Mouse (Mus musculus) T-helper 1 cell (primary cell): ENCODE data around the gene Ppp4r4.
"Not testable (repeated sequence)": the region's sequence is repeated elsewhere in the genome, so short reads cannot be mapped to it uniquely, and the experiment has no call there.

Source experiments
- in situ Hi-C: fragments of 300-600 bp; cut with MboI, MseI; formaldehyde crosslinking; loops from one replicate; pipeline ENCODE4 v1.15.1; 2025; ENCODE audit warnings: high pct_unique_total_duplicates

Gene Ppp4r4

DNA sequence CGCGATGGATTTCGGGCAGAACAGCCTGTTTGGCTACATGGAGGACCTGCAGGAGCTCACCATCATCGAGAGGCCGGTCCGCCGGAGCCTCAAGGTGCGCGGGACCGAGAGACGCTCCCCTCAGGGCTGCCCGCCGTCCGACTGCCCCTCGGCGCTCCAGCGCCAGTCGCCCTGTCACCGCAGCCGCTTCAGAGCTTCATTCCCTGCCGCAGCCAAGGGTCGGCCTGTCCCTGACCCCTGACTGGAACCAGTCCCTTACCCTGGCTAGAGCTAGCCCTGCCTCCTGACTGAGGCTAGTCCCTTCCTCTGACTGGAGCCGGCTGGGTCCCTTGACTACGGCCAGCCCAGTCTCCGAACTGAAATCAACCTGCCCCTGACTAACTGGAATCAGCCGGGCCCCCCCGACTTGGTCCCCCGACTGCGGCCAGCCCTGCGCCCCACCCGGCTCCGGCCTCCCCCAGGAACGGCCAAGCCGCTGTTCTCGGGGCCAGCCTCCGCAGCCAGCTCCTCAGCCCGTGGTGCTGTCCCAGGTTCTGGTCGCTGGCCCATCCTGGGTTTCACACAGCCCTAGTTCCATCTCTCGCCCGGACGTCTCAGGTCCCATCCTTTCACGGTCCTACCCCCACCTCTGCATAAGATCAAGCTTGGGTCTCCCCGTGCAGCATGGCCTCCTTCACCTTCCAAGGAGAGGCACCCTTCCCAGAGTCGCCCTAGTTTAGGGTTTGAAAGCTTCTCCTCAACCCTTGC lies 739 bp downstream of the Ppp4r4 start:
- in situ Hi-C loops, result no loop called here

GRCm38 (mm10) chr12:103540429-103540828 lies 8.3 kb downstream of the Ppp4r4 start:
- in situ Hi-C loops, result no loop called here

GRCm38 (mm10) chr12:103543351-103543750 lies 11.3 kb downstream of the Ppp4r4 start:
- in situ Hi-C loops, result no loop called here

- in situ Hi-C loops, result no loop called here
Observed at GRCm38 (mm10) chr12:103544213-103544612, 12.1 kb downstream of the Ppp4r4 start.

DNA sequence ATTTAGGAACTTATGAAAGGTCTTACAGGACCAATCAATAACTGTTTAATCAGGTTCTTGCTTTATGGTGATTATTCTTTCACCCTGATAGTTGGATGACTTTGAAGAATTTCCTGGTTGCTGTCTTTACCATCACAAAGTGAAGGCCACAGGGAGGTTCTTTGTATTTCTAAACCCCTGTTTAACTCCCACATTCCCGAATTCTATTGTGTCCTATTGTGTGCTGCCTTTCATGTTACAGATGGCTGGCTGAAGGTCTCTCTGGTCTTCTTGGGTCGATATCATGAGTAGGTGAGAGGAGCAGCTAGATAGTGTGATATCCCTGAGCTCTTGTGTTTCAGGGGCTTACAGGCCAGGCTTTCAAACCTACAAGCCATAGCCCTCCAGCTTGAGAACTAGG lies 15.4 kb downstream of the Ppp4r4 start:
- in situ Hi-C loops, result no loop called here

DNA sequence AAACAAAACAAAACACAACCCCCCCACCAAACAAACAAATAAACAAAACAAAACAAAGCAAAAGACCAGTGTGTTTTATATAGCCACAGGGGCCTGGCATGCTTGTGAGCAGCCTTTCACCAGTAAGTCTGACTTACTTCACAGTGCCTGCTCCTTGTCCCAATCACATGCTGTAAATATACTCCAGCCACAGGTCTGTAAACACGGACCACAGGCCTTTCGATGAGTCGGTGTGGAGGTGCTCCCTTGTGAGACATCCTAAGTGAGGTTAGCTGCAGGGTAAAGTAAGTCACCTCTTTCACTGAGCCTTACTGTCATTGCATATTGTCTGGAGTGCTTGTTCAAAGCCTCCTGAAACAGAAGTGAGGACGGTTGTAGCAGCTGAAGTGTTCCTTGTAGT lies 16.4 kb downstream of the Ppp4r4 start:
- in situ Hi-C loops, result no loop called here

GRCm38 (mm10) chr12:103550047-103550446 lies 18.0 kb downstream of the Ppp4r4 start:
- in situ Hi-C loops, result no loop called here

DNA sequence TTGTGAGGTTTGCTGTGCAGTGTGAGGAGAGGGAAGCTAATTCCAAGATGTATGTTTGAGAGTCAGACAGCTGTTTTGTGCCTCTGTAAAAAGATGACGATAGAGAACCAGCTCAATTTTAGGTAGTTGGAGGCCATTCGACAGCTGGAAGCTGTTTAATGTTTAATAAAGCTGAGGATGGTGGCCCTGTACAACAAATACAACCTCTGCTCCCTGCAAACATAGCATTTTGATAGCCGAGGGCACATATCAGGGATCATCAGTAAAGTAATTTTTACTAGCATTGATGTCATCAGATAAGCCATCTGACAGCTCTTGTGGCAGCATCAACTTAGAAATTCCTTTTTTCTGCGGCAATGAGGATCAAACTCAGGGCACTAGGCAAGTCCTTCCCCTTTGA lies 19.3 kb downstream of the Ppp4r4 start:
- in situ Hi-C loops, result no loop called here

DNA sequence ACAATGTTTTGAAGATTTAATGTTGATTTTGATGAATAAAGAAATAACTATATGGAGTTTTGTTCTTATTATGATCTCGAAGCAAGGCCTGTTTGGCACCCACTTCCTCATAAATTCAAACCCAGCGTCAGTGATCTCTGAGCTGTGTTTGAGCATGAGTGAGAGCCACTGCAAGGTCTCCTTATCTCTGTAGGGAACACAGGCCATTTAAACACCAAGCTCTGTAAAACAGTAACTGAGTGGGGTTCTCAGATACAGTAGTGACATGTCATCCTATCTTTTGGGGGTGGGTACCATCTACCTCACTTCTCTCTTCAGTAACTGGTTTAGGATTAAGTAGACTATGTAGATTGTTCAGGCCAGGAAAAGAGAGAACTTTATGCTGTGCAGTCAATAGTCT lies 20.4 kb downstream of the Ppp4r4 start:
- in situ Hi-C loops, result no loop called here

- in situ Hi-C loops, result no loop called here
Observed at GRCm38 (mm10) chr12:103553497-103553896, 21.4 kb downstream of the Ppp4r4 start.

DNA sequence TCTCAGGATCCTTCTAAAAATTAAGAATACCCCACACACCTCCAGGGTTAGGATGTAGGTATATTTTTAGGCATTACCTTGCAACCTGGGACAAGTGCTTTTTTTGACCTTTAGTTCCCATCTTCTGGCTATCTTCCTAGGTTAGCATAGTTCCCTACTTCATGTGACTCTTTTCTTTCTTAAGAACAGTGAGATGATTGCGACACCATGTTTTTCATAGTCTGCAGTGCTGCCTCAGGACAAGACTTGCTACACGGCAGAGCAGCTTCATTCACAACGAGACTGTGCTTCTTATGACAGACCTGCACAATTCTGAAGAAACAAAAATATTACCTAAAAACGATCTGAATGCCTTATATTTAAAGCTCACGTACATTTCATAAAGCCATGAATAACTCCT lies 24.8 kb downstream of the Ppp4r4 start:
- in situ Hi-C loops, result no loop called here

- in situ Hi-C loops, result loop anchor here (5.0 kb wide), 1 partner anchor 73 kb away; no protein-coding TSS in a partner anchor
Observed at GRCm38 (mm10) chr12:103564726-103565125, 32.6 kb downstream of the Ppp4r4 start.

DNA sequence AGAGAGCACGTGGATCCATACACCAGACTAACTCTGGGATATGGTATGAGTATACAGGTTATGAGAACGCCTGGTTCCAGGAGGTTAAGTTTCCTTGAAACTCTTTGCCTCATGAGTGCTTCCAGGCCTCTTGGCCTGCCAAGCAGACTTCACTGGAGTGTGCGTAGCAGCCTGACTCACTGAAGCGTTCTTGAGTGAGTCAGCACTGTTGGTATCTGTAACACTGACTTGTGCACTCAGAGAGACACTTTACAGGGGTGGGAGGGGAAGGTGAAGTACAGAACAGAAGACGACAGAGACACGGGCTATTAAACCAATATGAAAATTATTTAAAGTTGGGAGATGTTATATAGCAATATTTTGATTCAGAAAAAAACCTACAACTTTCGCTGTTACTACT lies 33.1 kb downstream of the Ppp4r4 start:
- in situ Hi-C loops, result no loop called here

DNA sequence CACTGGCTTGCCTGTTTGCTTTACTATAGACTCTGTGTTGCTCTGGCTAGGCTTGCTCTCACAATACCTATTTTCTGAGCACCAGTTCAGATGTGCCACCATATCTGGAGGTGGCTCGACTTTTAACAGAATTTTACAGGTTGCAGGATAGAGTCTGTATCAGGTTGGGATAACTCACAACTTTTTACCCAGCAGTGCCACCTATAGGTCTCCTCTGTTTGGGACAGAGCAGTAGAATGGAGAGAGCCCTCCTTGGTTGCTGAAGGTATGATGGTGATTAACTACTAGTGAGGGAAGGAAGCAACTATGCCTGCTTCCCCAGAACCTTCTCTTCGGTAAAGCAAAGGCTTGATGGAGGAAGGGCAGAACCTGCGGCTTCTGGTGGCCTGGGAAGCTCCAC lies 35.0 kb downstream of the Ppp4r4 start:
- in situ Hi-C loops, result no loop called here

- in situ Hi-C loops, result no loop called here
Observed at GRCm38 (mm10) chr12:103569690-103570089, 37.6 kb downstream of the Ppp4r4 start.

DNA sequence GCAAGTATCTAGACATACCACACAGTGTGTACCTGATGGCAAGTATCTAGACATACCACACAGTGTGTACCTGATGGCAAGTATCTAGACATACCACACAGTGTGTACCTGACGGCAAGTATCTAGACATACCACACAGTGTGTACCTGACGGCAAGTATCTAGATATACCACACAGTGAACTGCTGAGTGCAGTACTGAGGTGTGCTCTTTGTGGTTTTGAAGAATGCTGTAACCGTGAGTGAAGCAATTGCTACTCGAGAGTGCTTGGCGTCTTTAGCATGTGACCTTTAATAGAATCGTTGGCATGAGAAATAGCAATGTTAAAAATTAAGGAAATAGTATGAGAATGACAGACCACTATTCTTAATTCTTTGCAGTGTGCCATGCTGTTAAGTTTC lies 46.1 kb downstream of the Ppp4r4 start:
- in situ Hi-C loops, result not testable (repeated sequence)

- in situ Hi-C loops, result no loop called here
Observed at GRCm38 (mm10) chr12:103583771-103584170, 51.7 kb downstream of the Ppp4r4 start.

DNA sequence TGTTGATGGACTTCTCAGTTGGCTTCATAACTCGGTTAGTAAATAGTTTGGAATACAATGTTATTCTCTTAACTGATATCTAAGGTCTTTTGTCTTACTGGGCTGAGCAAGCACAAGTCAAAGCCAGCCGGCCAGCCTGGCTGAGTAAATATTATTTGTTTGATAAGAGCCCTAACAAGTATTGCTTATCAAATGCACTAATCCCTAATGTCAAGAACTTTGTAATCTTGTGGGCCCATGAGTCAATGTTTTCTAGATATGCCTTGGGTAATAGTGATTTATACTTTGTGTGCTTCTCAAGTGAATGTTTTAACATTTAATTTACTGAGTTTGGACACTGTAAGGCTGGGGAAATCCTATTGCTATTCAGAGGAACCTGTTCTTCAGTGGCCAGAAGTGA lies 66.3 kb downstream of the Ppp4r4 start:
- in situ Hi-C loops, result no loop called here

GRCm38 (mm10) chr12:103600364-103600763 lies 68.3 kb downstream of the Ppp4r4 start:
- in situ Hi-C loops, result no loop called here

- in situ Hi-C loops, result no loop called here
Observed at GRCm38 (mm10) chr12:103601839-103602238, 69.8 kb downstream of the Ppp4r4 start.

GRCm38 (mm10) chr12:103615141-103615540 lies 83.1 kb downstream of the Ppp4r4 start:
- in situ Hi-C loops, result no loop called here

DNA sequence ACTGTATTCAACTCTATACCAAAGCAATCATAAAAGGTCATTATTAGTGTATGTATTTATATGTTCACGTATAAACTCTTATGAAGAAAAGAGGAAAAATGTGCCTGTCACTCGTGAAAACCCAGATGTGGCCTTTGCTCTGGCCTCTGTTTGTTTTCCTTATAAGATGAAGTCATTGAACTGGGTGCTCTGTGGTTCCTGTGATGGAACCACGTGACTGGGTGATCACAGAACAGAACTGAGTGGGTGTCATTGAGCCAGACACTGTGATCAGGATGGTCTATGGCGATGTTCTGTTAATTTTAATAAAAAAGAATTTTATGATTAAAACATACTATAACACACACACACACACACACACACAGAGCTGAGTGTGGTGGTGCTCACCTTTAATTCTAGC lies 83.7 kb downstream of the Ppp4r4 start:
- in situ Hi-C loops, result no loop called here

DNA sequence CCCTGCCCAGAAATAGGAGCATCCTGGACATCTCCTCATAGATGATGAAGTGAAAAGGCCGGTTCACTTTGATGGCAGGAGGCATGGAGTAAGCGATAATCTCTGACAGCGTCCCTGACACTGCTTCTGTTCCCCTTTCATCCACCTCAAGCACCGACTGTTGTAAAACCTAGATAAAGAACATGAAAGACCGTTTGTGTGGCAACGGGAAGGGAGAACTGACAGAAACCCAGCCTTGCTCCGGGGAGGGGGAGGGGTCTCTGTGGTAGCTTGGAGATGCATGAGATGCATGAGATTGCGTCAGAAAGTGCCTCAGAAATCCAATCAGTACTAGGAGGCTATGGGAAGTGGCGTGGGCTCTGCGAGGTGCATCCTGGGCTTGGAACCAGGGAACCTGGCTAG lies 84.8 kb downstream of the Ppp4r4 start:
- in situ Hi-C loops, result no loop called here

GRCm38 (mm10) chr12:103631203-103631612 lies 99.1 kb downstream of the Ppp4r4 start, which contains the start of gene Serpina10:
TSS of gene Serpina10 (minus strand) at chr12:103631444.
- in situ Hi-C loops, result no loop called here
